Mouse (Mus musculus): Measurements from ENCODE around the gene Arhgap42.

Arhgap42 gene

GRCm38 (mm10) chr9:9210464-9210863, 28.4 kb downstream of the Arhgap42 start:
- no peak for ATAC-seq (ENCODE audit: low TSS enrichment)

- ATAC-seq (ENCODE audit: low TSS enrichment) = no peak
These were observed 30.7 kb downstream of the Arhgap42 start for GRCm38 (mm10) chr9:9208205-9208604.

GRCm38 (mm10) chr9:9207251-9207650, 31.6 kb downstream of the Arhgap42 start:
- ATAC-seq (ENCODE audit: low TSS enrichment) = no peak

GRCm38 (mm10) chr9:9200827-9201388, 38.0 kb downstream of the Arhgap42 start:
- no peak for ATAC-seq (ENCODE audit: low TSS enrichment)

GRCm38 (mm10) chr9:9199170-9199841, 39.6 kb downstream of the Arhgap42 start:
- peak; percentile 65; the same call in 1 of the 2 replicates for ATAC-seq (ENCODE audit: low TSS enrichment)

GRCm38 (mm10) chr9:9198645-9199044, 40.3 kb downstream of the Arhgap42 start:
- ATAC-seq (ENCODE audit: low TSS enrichment) = no peak

- ATAC-seq (ENCODE audit: low TSS enrichment) = no peak
These were observed 42.9 kb downstream of the Arhgap42 start for GRCm38 (mm10) chr9:9196046-9196445.

- ATAC-seq (ENCODE audit: low TSS enrichment) = no peak
These were observed 44.4 kb downstream of the Arhgap42 start for GRCm38 (mm10) chr9:9194496-9194895.

GRCm38 (mm10) chr9:9192716-9193115, 46.2 kb downstream of the Arhgap42 start:
- ATAC-seq (ENCODE audit: low TSS enrichment) = no peak

GRCm38 (mm10) chr9:9190835-9191234, 48.1 kb downstream of the Arhgap42 start:
- no peak for ATAC-seq (ENCODE audit: low TSS enrichment)

GRCm38 (mm10) chr9:9188167-9188566, 50.7 kb downstream of the Arhgap42 start:
- no peak for ATAC-seq (ENCODE audit: low TSS enrichment)

GRCm38 (mm10) chr9:9177745-9178144, 61.2 kb downstream of the Arhgap42 start:
- no peak for ATAC-seq (ENCODE audit: low TSS enrichment)

GRCm38 (mm10) chr9:9174924-9175323, 64.0 kb downstream of the Arhgap42 start:
- ATAC-seq (ENCODE audit: low TSS enrichment) = no peak

- ATAC-seq (ENCODE audit: low TSS enrichment) = no peak
These were observed 64.7 kb downstream of the Arhgap42 start for GRCm38 (mm10) chr9:9174206-9174605.

- ATAC-seq (ENCODE audit: low TSS enrichment) = peak; percentile 46; the same call in 1 of the 2 replicates
These were observed 65.8 kb downstream of the Arhgap42 start for GRCm38 (mm10) chr9:9173091-9173490.

- peak; percentile 93 for ATAC-seq (ENCODE audit: low TSS enrichment)
These were observed 67.6 kb downstream of the Arhgap42 start for GRCm38 (mm10) chr9:9171146-9171816.

- ATAC-seq (ENCODE audit: low TSS enrichment) = no peak
These were observed 73.2 kb downstream of the Arhgap42 start for GRCm38 (mm10) chr9:9165641-9166063.

GRCm38 (mm10) chr9:9160736-9161135, 78.2 kb downstream of the Arhgap42 start:
- ATAC-seq (ENCODE audit: low TSS enrichment) = no peak

GRCm38 (mm10) chr9:9158241-9158640, 80.7 kb downstream of the Arhgap42 start:
- no peak for ATAC-seq (ENCODE audit: low TSS enrichment)

GRCm38 (mm10) chr9:9157425-9157824, 81.5 kb downstream of the Arhgap42 start:
- no peak for ATAC-seq (ENCODE audit: low TSS enrichment)

- ATAC-seq (ENCODE audit: low TSS enrichment) = no peak
These were observed 84.3 kb downstream of the Arhgap42 start for GRCm38 (mm10) chr9:9154636-9155035.

- ATAC-seq (ENCODE audit: low TSS enrichment) = peak; percentile 28; the same call in 1 of the 2 replicates
These were observed 94.4 kb downstream of the Arhgap42 start for GRCm38 (mm10) chr9:9144301-9145121.

Data from frontal cortex, adult (tissue).